ENCODE assay signal across 25 mouse cellular contexts in the genomic region with DNA sequence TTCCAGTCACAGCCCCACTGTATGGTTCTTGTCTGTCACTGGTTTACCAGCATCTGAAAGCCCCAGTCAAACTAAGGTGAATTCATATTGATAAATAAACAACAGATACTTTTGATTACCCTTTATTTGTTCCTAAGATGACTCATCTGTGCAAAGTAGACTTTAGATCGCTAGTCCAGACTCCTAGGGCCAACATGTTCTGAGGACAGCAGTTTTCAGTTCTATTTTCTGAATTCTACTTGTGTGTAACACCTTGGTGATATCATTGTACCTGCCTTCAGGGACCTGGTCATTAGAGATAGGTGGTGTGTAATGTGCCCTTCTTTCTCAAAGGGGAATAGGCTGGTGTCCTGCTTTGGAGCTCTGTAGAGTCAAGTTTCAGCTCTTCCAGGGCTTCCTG.
"Had no signal": no experiment of that assay in that cellular context is flagged by ENCODE, and none has a peak within 500 bp of the region (broad histone marks: within the 10 kb centered on the region; RNA-seq: fewer than 3 reads in every experiment).

No protein-coding gene starts in this region.

- H3K9me3 ChIP-seq: heart, embryonic 10.5 days; heart, embryonic 12.5 days; hindbrain, embryonic 13.5 days; hindbrain, embryonic 15.5 days; kidney, embryonic 15.5 days; limb, embryonic 13.5 days; limb, embryonic 15.5 days; liver, embryonic 13.5 days; liver, embryonic 15.5 days had no signal

- H3K4me1 ChIP-seq: heart, embryonic 10.5 days; hindbrain, embryonic 13.5 days; hindbrain, embryonic 15.5 days; kidney, embryonic 15.5 days; limb, embryonic 13.5 days; limb, embryonic 15.5 days; liver, embryonic 13.5 days; liver, embryonic 15.5 days had no signal

- H3K36me3 ChIP-seq: liver, embryonic 13.5 days; liver, embryonic 15.5 days had no signal

- H3K27me3 ChIP-seq: heart, embryonic 12.5 days; hindbrain, embryonic 13.5 days; hindbrain, embryonic 15.5 days; kidney, embryonic 15.5 days; limb, embryonic 13.5 days; limb, embryonic 15.5 days; liver, embryonic 13.5 days; liver, embryonic 15.5 days had no signal

- H3K4me2 ChIP-seq: heart, embryonic 12.5 days; hindbrain, embryonic 13.5 days; hindbrain, embryonic 15.5 days; kidney, embryonic 15.5 days; limb, embryonic 13.5 days; limb, embryonic 15.5 days; liver, embryonic 13.5 days; liver, embryonic 15.5 days had no signal

- H3K4me3 ChIP-seq: heart, embryonic 10.5 days; heart, embryonic 12.5 days; hindbrain, embryonic 13.5 days; hindbrain, embryonic 15.5 days; kidney, embryonic 15.5 days; limb, embryonic 13.5 days; limb, embryonic 15.5 days; liver, embryonic 13.5 days; liver, embryonic 15.5 days had no signal

- DNase-seq: forebrain, postnatal 0 days; gastrocnemius, postnatal 14 days; gastrocnemius, postnatal 36 days; heart, adult 18-20 months; heart, postnatal 10 days; heart, postnatal 36 days; kidney, adult 11 months; kidney, adult 2 months; kidney, adult 9 months; kidney, postnatal 14 days; kidney, postnatal 36 days; layer of hippocampus, adult 9-11 months; layer of hippocampus, postnatal 36 days; left cerebral cortex, postnatal 4 days; liver, embryonic 13.5 days had no signal

- ATAC-seq: forebrain, postnatal 0 days; hindbrain, postnatal 0 days had no signal

- H3K27ac ChIP-seq: heart, embryonic 10.5 days; hindbrain, embryonic 13.5 days; hindbrain, embryonic 15.5 days; hindbrain, postnatal 0 days; kidney, embryonic 15.5 days; kidney, postnatal 0 days; limb, embryonic 13.5 days; limb, embryonic 15.5 days; liver, embryonic 13.5 days; liver, embryonic 15.5 days had no signal

- H3K9ac ChIP-seq: forebrain, postnatal 0 days; heart, embryonic 12.5 days; hindbrain, embryonic 13.5 days; hindbrain, embryonic 15.5 days; kidney, embryonic 15.5 days; limb, embryonic 13.5 days; limb, embryonic 15.5 days; liver, embryonic 13.5 days; liver, embryonic 15.5 days had no signal
